Mouse (Mus musculus) adipose tissue, adult 10 weeks (tissue): Measurements from ENCODE around the gene Vmn1r25. TPM values are rescaled to one million over a fixed set of nuclear protein-coding genes. Genes with fewer than 3 reads are reported as not detected.

Experiments
- polyA plus RNA-seq: library from polyadenylated mRNA; stranded (reverse); fragments of 350-450 nt; fragmentation: Illumina TruSeq; extraction: RNeasy Lipid Tissue Mini Kit (QIAGEN cat#74804); gene quantifications from one replicate; pipeline ENCODE4 v1.2.3, GENCODE M21; 2014; ENCODE audit warnings: low read depth, low replicate concordance

The Vmn1r25 gene
- polyA plus RNA-seq: not detected

DNA sequence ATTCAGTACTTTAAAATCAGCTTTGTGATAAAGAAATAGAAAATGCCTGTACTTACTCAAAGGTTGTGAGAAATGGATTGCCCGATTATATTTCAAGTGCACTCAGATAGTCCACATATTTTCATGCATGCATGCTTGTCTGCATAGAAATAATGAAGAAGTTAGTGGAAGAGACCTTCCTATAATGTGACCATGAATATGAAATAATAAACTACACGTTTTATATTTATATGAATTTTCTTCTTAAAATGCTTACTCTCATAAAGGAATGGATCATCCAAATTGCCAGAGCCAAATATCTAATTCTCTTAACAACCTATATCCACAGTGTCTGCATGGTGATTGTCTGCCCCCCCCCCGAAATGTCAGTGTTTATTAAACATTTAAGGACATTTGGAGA, at the start of gene Vmn1r25:
Gene Vmn1r25 (minus strand): TSS at position 101 of the 400 bp plus-strand sequence.

GRCm38 (mm10) chr6:58015059-58015458, 34.4 kb upstream of the Vmn1r25 start, which contains the start of gene Vmn1r26:
Vmn1r26 (minus strand) TSS chr6:58015159.

GRCm38 (mm10) chr6:57961403-57961802, 19.2 kb downstream of the Vmn1r25 start, which contains the start of gene Vmn1r24:
Vmn1r24 (minus strand) TSS chr6:57961503.

Other genes starting within 250 kb of the Vmn1r25 start
- gene Vopp1, start 155.7 kb downstream of the Vmn1r25 start, polyA plus RNA-seq: 19.8 TPM
- gene Vmn1r21, start 130.5 kb downstream of the Vmn1r25 start, polyA plus RNA-seq: not detected
- gene Vmn1r22, start 72.8 kb downstream of the Vmn1r25 start, polyA plus RNA-seq: not detected
- not detected for gene Vmn1r23, start 54.0 kb downstream of the Vmn1r25 start, polyA plus RNA-seq
- gene Vmn1r24, start 19.3 kb downstream of the Vmn1r25 start, polyA plus RNA-seq: not detected
- gene Vmn1r26, start 34.3 kb upstream of the Vmn1r25 start, polyA plus RNA-seq: not detected
- gene Vmn1r27, start 238.0 kb upstream of the Vmn1r25 start, polyA plus RNA-seq: not detected